Mouse (Mus musculus) testis, adult 2 months (tissue): ENCODE results near the gene Pthlh.

Source experiments
- CTCF ChIP-seq: fragments of 200-500 bp; IDR thresholded peaks from 2 replicates; pipeline ENCODE4 v1.5.1; 2012; ENCODE audit warnings: low read depth, mild to moderate bottlenecking, inconsistent platforms, low read length, moderate library complexity; ENCODE audit not compliant: control insufficient read depth, insufficient read depth, insufficient replicate concordance
- POLR2A ChIP-seq: fragments of 200-500 bp; IDR thresholded peaks from 2 replicates; pipeline ENCODE4 v1.6.1; 2012; ENCODE audit warnings: low read depth, mild to moderate bottlenecking, inconsistent platforms, low read length, moderate library complexity; ENCODE audit not compliant: control insufficient read depth

- TF ChIP-seq POLR2A (no peak), CTCF (no peak)
Measured at GRCm38 (mm10) chr6:147261616-147262015, 2.4 kb downstream of the Pthlh start.
